Mouse (Mus musculus) limb, embryonic 15.5 days (tissue): ENCODE data around the gene Bhlha9. TPM values are rescaled to one million over a fixed set of nuclear protein-coding genes. Genes with fewer than 3 reads are reported as not detected.
A peak's percentile ranks its signal among the peaks of the same experiment; 100 is the strongest.

ENCODE experiments used
- ATAC-seq: fragments of 200-750 bp; cut with Nextera tagmentation; 2 replicates; pipeline ENCODE4 v1.8.0; 2017; ENCODE audit warnings: low read depth, moderate TSS enrichment; ENCODE audit not compliant: insufficient number of reproducible peaks, low FRiP score, low TSS enrichment
- H3K27ac ChIP-seq: fragments of 300-500 bp; sonication (generic); 2 replicates; pipeline ENCODE4 v1.5.1; 2015; ENCODE audit warnings: moderate library complexity, mild to moderate bottlenecking, inconsistent platforms
- H3K27me3 ChIP-seq: fragments of 300-500 bp; sonication (generic); 2 replicates; pipeline ENCODE4 v1.6.1; 2015; ENCODE audit warnings: inconsistent platforms
- H3K36me3 ChIP-seq: fragments of 300-500 bp; sonication (generic); 2 replicates; pipeline ENCODE4 v1.6.1; 2015; ENCODE audit warnings: inconsistent platforms
- H3K4me1 ChIP-seq: fragments of 300-500 bp; sonication (generic); 2 replicates; pipeline ENCODE4 v1.6.1; 2015; ENCODE audit warnings: inconsistent platforms
- H3K4me2 ChIP-seq: fragments of 300-500 bp; sonication (generic); 2 replicates; pipeline ENCODE4 v1.6.1; 2015; ENCODE audit warnings: mild to moderate bottlenecking, inconsistent platforms
- H3K4me3 ChIP-seq: fragments of 300-500 bp; sonication (generic); 2 replicates; pipeline ENCODE4 v1.5.1; 2015; ENCODE audit warnings: mild to moderate bottlenecking, inconsistent platforms
- H3K9ac ChIP-seq: fragments of 300-500 bp; sonication (generic); 2 replicates; pipeline ENCODE4 v1.6.1; 2015; ENCODE audit warnings: inconsistent platforms
- H3K9me3 ChIP-seq: fragments of 300-500 bp; sonication (generic); 2 replicates; pipeline ENCODE4 v1.6.1; 2016; ENCODE audit warnings: inconsistent platforms
- WGBS: fragments of 180-500 bp; shearing (Covaris S2); methylation state at CpG from one replicate; pipeline ENCODE4 v1.1.7; 2015; 5-methylcytosine and 5-hydroxymethylcytosine counted together
- polyA plus RNA-seq: library from polyadenylated mRNA; unstranded; fragments of >200 nt; fragmentation: Nextera tagmentation; extraction: Ambion mirVana; gene quantifications from 2 replicates; pipeline ENCODE4 v1.2.1, GENCODE M21; 2015

Gene Bhlha9
- polyA plus RNA-seq, 1 experiment from 2014 or later = 3.2 TPM

DNA sequence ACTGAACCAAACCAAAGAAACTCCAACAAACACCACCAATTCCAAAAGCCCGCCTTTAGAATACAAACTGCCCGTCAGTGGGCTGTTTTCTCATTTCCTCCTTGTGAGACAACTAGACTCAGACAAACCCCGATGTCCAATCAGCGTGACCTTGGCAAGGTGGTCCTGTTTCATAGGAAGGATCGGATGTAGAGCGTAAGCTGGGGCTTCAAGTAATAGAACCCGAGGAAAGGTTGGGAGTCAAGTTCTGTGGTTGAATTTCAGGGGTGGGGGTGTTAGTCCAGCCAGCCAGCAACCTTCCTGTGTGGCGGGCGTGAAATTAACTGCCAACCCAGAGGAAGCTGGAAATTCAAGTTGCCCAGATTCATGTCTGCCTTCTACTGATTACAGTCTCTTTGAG is 27.2 kb upstream of the Bhlha9 start:
- 51% methylated on average over 9 of the region's 9 CpGs for WGBS
- no peaks in the 10 kb centered on the region for H3K36me3 ChIP-seq
- no peak overlapping the region for H3K9ac ChIP-seq
- no peak overlapping the region for H3K4me3 ChIP-seq
- H3K27me3 ChIP-seq = peaks cover 16% of the 10 kb centered on the region; the same call in 1 of the 2 replicates
- H3K9me3 ChIP-seq = no peaks in the 10 kb centered on the region
- H3K4me1 ChIP-seq = peaks cover 14% of the 10 kb centered on the region
- ATAC-seq = no peak
- H3K27ac ChIP-seq = no peak overlapping the region
- no peak overlapping the region for H3K4me2 ChIP-seq

DNA sequence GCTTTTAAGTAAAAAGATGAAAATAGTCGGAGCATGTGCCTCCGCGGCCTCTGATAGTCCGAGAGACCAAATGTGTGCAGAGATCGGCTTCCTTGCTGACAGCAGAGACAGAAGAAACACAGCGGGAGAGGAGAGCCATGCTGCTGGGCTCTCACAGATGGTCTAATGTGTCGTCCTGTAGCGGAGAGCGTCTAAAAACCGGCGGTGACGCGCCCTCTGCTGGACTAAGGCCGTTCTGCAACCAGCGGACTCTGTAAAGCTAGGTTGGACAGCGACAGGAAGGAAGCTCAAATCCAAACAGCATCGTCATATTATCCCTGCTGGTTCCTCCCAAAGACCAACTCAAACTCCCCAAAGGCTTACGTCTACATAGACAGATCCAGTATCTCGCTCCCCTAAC is 26.3 kb upstream of the Bhlha9 start:
- Histone ChIP-seq H3K36me3 (no peaks in the 10 kb centered on the region), H3K27ac (no peak overlapping the region), H3K4me3 (peak overlapping the region; percentile 17), H3K27me3 (peaks cover 16% of the 10 kb centered on the region; the same call in 1 of the 2 replicates), H3K4me1 (peaks cover 14% of the 10 kb centered on the region), H3K9me3 (no peaks in the 10 kb centered on the region), H3K4me2 (peak overlapping the region; percentile 43), H3K9ac (no peak overlapping the region)
- WGBS = under 1% methylated on average over 19 of the region's 19 CpGs
- ATAC-seq = no peak

DNA sequence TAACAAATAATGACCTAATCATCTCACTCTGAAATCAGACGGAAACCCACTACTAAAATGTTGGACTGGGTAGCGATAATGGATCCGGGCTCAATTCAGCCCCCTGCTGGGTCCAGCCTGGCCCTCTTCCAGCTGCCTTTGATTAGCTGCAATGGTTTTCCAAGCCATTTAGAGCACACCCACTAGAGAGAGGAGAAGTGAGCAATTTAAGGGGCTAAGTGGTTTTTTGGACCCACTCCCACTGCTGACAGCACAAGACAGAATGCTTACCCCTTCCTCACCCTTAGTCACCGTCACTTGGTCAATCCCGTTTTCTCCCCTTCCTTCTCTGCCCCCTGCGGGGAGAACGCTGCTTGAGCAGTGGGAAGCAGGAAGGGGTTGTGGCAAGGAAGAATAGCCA is 25.2 kb upstream of the Bhlha9 start:
- Histone ChIP-seq H3K27ac (no peak overlapping the region), H3K36me3 (no peaks in the 10 kb centered on the region), H3K4me1 (peaks cover 14% of the 10 kb centered on the region), H3K4me2 (peak overlapping the region; percentile 35), H3K9ac (no peak overlapping the region), H3K9me3 (no peaks in the 10 kb centered on the region), H3K27me3 (peaks cover 16% of the 10 kb centered on the region; the same call in 1 of the 2 replicates), H3K4me3 (0 out of 2 replicates have a peak overlapping the region, but pooled peaks have one; percentile 7)
- ATAC-seq = no peak
- 6% methylated on average over 7 of the region's 7 CpGs for WGBS

DNA sequence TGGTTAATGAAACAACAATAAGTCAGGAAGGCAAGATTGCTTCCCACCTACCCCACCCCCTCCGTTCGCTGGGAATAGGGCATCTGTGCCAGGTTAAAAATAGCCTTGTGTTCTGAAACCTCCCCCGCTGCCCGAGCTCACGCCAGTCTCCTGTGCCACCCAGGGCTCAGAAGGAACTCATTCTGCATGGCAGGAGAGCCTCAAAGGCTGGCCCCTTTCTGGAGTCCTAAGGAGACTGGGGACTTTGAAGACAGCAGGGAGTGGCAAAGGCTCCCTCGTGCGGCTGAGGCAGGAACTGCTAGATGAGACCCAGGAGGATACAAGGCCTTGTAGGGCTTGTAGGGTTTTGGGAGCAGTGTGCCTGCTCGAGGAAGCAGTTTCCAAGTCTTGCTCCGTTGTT is 24.8 kb upstream of the Bhlha9 start:
- Histone ChIP-seq H3K4me1 (peaks cover 14% of the 10 kb centered on the region), H3K9ac (no peak overlapping the region), H3K27ac (no peak overlapping the region), H3K36me3 (no peaks in the 10 kb centered on the region), H3K4me3 (0 out of 2 replicates have a peak overlapping the region, but pooled peaks have one; percentile 7), H3K27me3 (peaks cover 16% of the 10 kb centered on the region; the same call in 1 of the 2 replicates), H3K9me3 (no peaks in the 10 kb centered on the region), H3K4me2 (peak overlapping the region; percentile 35)
- no peak for ATAC-seq
- WGBS = 4% methylated on average over 9 of the region's 9 CpGs

DNA sequence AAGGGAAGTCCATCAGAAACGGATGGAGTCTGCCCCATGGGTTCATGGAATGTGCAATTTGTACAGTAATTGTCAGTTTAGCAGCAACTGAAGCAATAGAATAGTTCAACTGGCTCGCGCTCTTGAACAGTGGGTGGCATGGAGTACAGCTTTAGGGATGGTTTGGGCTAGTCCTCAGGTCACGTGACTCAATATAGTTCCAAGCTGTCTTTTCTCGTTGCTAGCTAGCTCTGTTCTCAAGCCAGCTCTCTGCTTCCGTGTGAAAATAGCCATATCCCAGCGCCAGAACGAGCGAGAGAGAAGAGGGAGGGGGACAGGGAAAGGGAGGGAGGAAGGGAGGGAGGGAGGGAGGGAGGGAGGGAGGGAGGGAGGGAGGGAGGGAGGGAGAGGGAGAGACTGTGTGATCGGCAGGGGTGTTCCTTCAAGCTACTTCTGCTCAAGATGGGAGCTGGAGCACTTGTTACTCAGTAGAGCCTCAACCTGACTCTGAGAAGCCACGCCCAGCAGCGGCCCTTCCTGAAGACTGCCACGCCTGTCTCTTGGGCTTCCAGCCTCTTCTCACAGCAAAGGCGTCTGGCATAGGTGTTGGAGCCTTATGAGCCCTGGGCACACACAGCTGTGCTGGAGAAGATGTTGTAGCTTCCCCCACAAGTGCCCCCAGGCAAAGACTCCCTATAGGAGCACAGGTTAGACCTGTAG is 21.3 kb upstream of the Bhlha9 start:
- no peaks in the 10 kb centered on the region for H3K36me3 ChIP-seq
- peaks cover 8% of the 10 kb centered on the region for H3K4me1 ChIP-seq
- no peak overlapping the region for H3K27ac ChIP-seq
- H3K4me3 ChIP-seq = no peak overlapping the region
- ATAC-seq = no peak
- H3K9ac ChIP-seq = no peak overlapping the region
- no peaks in the 10 kb centered on the region for H3K9me3 ChIP-seq
- WGBS = 52% methylated on average over 13 of the region's 14 CpGs
- no peaks in the 10 kb centered on the region for H3K27me3 ChIP-seq
- no peak overlapping the region for H3K4me2 ChIP-seq

DNA sequence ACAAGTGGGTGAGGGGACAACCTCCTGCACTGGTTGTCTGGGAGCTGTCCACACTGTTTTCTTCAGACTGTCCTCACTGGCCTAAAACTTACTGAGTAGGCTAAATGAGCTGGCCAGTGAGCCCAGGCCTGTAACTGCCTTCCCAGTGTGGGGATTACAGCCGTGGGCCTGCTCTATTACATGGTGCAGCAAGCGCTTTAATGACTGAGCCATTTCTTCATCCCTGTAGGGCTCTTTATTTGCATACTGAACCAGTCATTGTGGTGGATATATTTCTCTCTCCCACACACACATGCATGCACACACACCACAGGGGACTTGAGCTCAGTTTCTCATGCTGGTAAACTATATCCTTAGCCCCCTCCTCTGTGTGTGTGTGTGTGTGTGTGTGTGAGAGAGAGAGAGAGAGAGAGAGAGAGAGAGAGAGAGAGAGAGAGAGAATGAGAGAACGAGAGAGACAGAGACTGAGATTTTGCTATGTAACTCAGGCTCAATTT is 19.4 kb upstream of the Bhlha9 start:
- Histone ChIP-seq H3K4me2 (no peak overlapping the region), H3K4me3 (no peak overlapping the region), H3K4me1 (no peaks in the 10 kb centered on the region), H3K9me3 (no peaks in the 10 kb centered on the region), H3K36me3 (no peaks in the 10 kb centered on the region), H3K27ac (no peak overlapping the region), H3K9ac (no peak overlapping the region), H3K27me3 (no peaks in the 10 kb centered on the region)
- ATAC-seq = no peak
- WGBS = 57% methylated on average over 3 of the region's 3 CpGs

DNA sequence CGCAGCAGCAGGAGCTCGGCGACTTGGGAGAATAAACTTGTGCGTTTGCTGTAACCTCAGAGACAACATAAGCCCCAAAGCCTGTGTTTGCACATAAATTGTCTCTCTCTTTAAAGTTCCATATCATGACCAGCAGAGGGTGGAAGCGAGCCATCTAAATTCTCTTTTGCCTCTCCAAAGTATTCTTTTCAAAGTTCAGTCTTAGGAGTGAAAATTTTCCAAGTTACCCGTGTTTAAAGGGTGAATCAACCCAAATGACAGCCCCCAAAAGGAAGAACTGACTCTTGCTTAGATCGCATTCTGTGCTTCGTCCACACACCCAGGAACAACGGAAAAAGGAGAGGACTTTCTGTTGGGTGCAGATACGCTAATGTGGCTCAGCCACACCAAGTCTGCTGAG is 17.2 kb upstream of the Bhlha9 start:
- no peak for ATAC-seq
- Histone ChIP-seq H3K27ac (no peak overlapping the region), H3K9ac (no peak overlapping the region), H3K4me2 (peak overlapping the region; percentile 49), H3K4me3 (peak overlapping the region; percentile 28), H3K27me3 (no peaks in the 10 kb centered on the region), H3K36me3 (no peaks in the 10 kb centered on the region), H3K4me1 (peaks cover 10% of the 10 kb centered on the region), H3K9me3 (no peaks in the 10 kb centered on the region)
- 5% methylated on average over 10 of the region's 10 CpGs for WGBS

DNA sequence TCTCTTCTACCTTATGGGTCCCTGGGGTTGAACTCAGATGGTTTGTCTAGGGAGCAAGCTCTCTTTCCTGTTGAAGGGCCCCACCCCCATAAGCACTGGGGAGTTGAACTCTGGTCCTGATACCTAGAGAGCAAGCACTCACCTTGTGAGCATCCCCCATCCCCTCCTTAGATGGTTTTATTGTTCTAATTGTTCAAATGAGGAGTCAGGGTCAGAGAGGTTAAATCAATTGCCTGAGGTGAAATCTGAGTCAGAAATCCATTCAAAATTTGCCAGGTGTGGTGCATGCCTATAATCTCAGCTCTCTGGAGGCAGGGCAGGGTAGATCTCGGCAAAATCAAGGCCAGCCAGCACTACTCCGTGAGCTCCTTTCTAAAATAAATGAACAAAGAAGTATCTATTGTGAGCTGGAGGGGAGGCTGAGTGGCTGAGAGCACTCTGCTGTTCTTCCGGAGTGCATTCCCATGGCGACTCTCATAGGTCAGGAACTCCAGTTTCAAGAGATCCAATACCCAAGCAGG is 14.8 kb upstream of the Bhlha9 start:
- Histone ChIP-seq H3K27ac (no peak overlapping the region), H3K9me3 (no peaks in the 10 kb centered on the region), H3K27me3 (no peaks in the 10 kb centered on the region), H3K4me1 (peaks cover 10% of the 10 kb centered on the region), H3K4me2 (no peak overlapping the region), H3K36me3 (no peaks in the 10 kb centered on the region), H3K4me3 (no peak overlapping the region), H3K9ac (no peak overlapping the region)
- ATAC-seq = no peak
- 48% methylated on average over 4 of the region's 4 CpGs for WGBS

DNA sequence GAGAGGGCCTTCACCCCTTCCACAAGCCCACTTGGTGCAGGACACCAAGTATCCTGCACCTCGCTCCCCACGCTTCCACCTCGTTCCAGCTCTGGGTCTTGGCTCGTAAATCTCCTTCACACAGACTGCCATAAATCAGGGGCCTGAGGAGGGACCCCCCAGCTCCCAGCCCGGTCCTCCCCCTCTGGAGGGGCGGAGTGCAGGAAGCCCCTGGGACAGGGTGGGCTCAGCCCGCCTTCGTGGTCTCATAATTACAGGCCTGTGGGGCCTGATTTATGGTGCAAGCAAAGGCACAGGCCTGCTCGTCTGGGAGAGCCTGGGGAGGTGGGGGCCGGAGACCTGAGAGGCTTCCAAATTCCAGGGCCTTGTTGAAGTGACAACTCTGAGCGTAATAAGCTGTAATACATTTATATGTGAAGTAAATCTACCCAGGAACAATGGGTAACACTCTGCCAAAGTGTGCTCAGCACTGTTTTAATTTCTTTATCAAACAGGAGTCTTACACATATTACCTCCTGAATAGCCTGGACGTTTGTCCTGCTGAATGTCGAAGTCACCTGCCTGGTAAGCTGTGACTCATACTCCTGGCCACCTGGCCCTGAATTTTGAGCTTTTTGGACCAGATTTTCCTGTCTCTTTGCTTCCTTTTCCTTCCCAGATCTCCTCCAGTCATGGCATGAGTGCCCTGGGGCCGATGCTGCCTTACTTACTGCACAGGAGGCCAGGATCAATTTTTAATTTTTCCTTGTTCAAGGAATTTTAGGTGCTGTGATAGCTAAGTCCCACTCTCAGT is 12.9 kb upstream of the Bhlha9 start:
- no peak overlapping the region for H3K27ac ChIP-seq
- ATAC-seq = no peak
- peaks cover 3% of the 10 kb centered on the region; the same call in 1 of the 2 replicates for H3K27me3 ChIP-seq
- H3K9ac ChIP-seq = no peak overlapping the region
- no peak overlapping the region for H3K4me3 ChIP-seq
- no peaks in the 10 kb centered on the region for H3K36me3 ChIP-seq
- no peak overlapping the region for H3K4me2 ChIP-seq
- H3K9me3 ChIP-seq = no peaks in the 10 kb centered on the region
- 22% methylated on average over 14 of the region's 14 CpGs for WGBS
- H3K4me1 ChIP-seq = peaks cover 10% of the 10 kb centered on the region

DNA sequence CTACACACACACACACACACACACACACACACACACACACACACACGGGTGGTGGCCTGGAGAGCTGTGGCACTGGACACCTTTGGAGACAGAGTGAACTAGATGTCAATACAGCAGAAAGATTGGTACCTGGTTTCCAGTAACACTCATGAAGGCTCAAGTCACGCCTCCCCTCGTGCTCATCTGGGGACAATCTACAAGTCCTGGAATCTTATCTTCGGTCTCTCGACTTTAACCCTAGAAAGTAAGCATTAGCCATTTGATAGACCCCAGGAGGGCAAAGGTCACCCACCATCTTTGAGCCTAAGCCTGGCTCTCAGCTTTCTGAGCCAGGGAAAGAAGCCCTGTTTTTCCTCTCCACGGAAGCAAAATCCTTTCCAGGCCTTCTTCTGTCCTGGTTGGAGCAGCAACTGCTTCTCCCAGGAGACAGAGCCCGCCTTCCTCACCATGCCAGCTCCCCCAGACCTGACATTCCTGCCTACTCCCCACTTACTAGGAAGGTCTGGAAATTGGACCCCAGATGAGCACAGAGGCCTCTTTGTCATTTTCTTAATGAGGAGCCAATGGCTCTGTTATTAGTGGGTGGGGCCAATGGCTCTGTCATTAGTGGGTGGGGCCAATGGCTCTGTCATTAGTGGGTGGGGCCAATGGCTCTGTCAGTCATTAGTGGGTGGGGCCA is 10.3 kb upstream of the Bhlha9 start:
- H3K4me1 ChIP-seq = peaks cover 18% of the 10 kb centered on the region
- 48% methylated on average over 6 of the region's 7 CpGs for WGBS
- ATAC-seq = no peak
- H3K36me3 ChIP-seq = no peaks in the 10 kb centered on the region
- H3K27me3 ChIP-seq = peaks cover 22% of the 10 kb centered on the region
- H3K4me3 ChIP-seq = no peak overlapping the region
- no peak overlapping the region for H3K4me2 ChIP-seq
- H3K9ac ChIP-seq = no peak overlapping the region
- H3K27ac ChIP-seq = no peak overlapping the region
- no peaks in the 10 kb centered on the region for H3K9me3 ChIP-seq

DNA sequence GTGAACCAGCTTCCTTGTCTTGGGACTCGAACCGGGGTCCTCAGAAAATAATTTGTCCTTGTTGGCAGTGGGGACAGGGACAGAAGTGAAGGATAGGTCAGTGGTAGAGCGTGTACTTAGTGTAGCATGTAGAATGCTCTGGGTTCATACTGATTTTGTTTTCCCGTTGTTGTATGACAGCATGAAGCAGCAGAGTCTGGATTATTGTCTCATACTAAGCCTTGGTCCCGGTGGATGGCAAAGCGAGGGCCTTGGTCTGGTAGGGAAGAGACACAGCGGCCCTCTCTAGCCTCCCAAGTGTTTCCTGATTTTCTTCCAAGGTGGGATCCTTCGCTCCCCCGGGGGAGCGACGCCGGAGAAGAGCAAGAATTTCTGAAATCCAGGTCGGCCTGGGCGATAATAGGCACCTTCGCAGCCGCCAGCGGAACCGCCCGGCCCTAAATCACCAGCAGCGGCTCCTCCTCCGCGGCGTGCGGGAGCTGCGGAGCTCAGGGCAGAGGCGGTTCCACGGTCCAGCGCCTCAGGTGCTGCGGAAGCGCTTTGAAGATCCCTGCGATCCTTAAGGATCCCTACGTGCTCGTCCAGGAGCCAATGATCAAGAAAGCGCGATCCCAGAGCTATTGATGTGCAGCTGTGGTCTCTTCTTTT is 6.1 kb upstream of the Bhlha9 start:
- no peak overlapping the region for H3K27ac ChIP-seq
- H3K27me3 ChIP-seq = peaks cover 54% of the 10 kb centered on the region
- H3K4me2 ChIP-seq = peak overlapping the region; percentile 63
- peak overlapping the region; percentile 33 for H3K4me3 ChIP-seq
- H3K9me3 ChIP-seq = no peaks in the 10 kb centered on the region
- H3K9ac ChIP-seq = peak overlapping the region; percentile 11; the same call in 1 of the 2 replicates
- WGBS = 9% methylated on average over 35 of the region's 35 CpGs
- ATAC-seq = no peak
- H3K36me3 ChIP-seq = no peaks in the 10 kb centered on the region
- H3K4me1 ChIP-seq = peaks cover 9% of the 10 kb centered on the region; the same call in 1 of the 2 replicates
